Mouse (Mus musculus) neural tube, embryonic 11.5 days (tissue): ENCODE measurements around the gene Emx2. TPM values are rescaled to one million over a fixed set of nuclear protein-coding genes. Genes with fewer than 3 reads are reported as not detected.
A peak's percentile ranks its signal among the peaks of the same experiment; 100 is the strongest.

Experiments used
- ATAC-seq: fragments of 200-750 bp; cut with Nextera tagmentation; 2 replicates; pipeline ENCODE4 v1.8.0; 2017; ENCODE audit warnings: moderate number of reproducible peaks, mild to moderate bottlenecking, moderate TSS enrichment, moderate library complexity; ENCODE audit not compliant: insufficient read depth, low FRiP score, low TSS enrichment
- DNase-seq: peaks from one replicate; pipeline ENCODE4 v3.0.0-alpha.2; 2015; ENCODE audit warnings: low spot score
- H3K27ac ChIP-seq: fragments of 300-500 bp; sonication (generic); 2 replicates; pipeline ENCODE4 v1.5.1; 2014; ENCODE audit warnings: low read depth, mild to moderate bottlenecking, low read length
- H3K27me3 ChIP-seq: fragments of 300-500 bp; sonication (generic); 2 replicates; pipeline ENCODE4 v1.6.1; 2014; ENCODE audit warnings: mild to moderate bottlenecking, low read length, mixed read lengths; ENCODE audit not compliant: control insufficient read depth, insufficient read depth
- H3K36me3 ChIP-seq: fragments of 300-500 bp; sonication (generic); 2 replicates; pipeline ENCODE4 v1.6.1; 2014; ENCODE audit warnings: mild to moderate bottlenecking, low read length, moderate library complexity, mixed read lengths; ENCODE audit not compliant: control insufficient read depth, insufficient read depth
- H3K4me1 ChIP-seq: fragments of 300-500 bp; sonication (generic); 2 replicates; pipeline ENCODE4 v1.6.1; 2014; ENCODE audit warnings: low read length, mixed read lengths; ENCODE audit not compliant: control insufficient read depth, insufficient read depth
- H3K4me2 ChIP-seq: fragments of 300-500 bp; sonication (generic); 2 replicates; pipeline ENCODE4 v1.6.1; 2014; ENCODE audit warnings: low read depth, mild to moderate bottlenecking, moderate library complexity
- H3K4me3 ChIP-seq: fragments of 300-500 bp; sonication (generic); 2 replicates; pipeline ENCODE4 v1.5.1; 2014; ENCODE audit warnings: low read depth, low read length
- H3K9ac ChIP-seq: fragments of 300-500 bp; sonication (generic); 2 replicates; pipeline ENCODE4 v1.6.1; 2014; ENCODE audit warnings: mild to moderate bottlenecking, low read length
- H3K9me3 ChIP-seq: fragments of 300-500 bp; sonication (generic); 2 replicates; pipeline ENCODE4 v1.6.1; 2016; ENCODE audit warnings: low read length; ENCODE audit not compliant: control insufficient read depth
- WGBS: fragments of 180-500 bp; shearing (Covaris S2); extraction: QIAGEN DNeasy Blood & Tissue Kit; methylation state at CpG from one replicate; pipeline ENCODE4 v1.1.7; 2014; 5-methylcytosine and 5-hydroxymethylcytosine counted together
- polyA plus RNA-seq: library from polyadenylated mRNA; unstranded; fragments of >200 nt; fragmentation: Nextera tagmentation; extraction: Ambion mirVana; gene quantifications from 2 replicates; pipeline ENCODE4 v1.2.1, GENCODE M21; 2014

Gene Emx2
- polyA plus RNA-seq, 1 experiment from 2014 or later, result 1.7 TPM

- under 1% methylated on average over 31 of the region's 31 CpGs for WGBS
- no peak overlapping the region for H3K9ac ChIP-seq
- H3K4me3 ChIP-seq, result peak overlapping the region; percentile 15; the same call in 1 of the 2 replicates
Measured at GRCm38 (mm10) chr19:59451441-59451951, 6.7 kb upstream of the Emx2 start.

GRCm38 (mm10) chr19:59452321-59452720 lies 5.9 kb upstream of the Emx2 start:
- no peak overlapping the region for H3K4me3 ChIP-seq
- DNase-seq, result no peak
- H3K27ac ChIP-seq, result no peak overlapping the region
- H3K4me1 ChIP-seq, result no peaks in the 10 kb centered on the region
- peaks cover 94% of the 10 kb centered on the region for H3K27me3 ChIP-seq
- no peak overlapping the region for H3K9ac ChIP-seq
- no peaks in the 10 kb centered on the region for H3K9me3 ChIP-seq
- no peak for ATAC-seq
- 5% methylated on average over 4 of the region's 4 CpGs for WGBS
- no peaks in the 10 kb centered on the region for H3K36me3 ChIP-seq
- no peak overlapping the region for H3K4me2 ChIP-seq

More at GRCm38 (mm10) chr19:59451441-59451951, 6.7 kb upstream of the Emx2 start:
- no peaks in the 10 kb centered on the region for H3K36me3 ChIP-seq
- peak overlapping the region; percentile 15 for H3K4me2 ChIP-seq
- DNase-seq (peak; percentile 70), ATAC-seq (no peak)
- no peak overlapping the region for H3K27ac ChIP-seq
- no peaks in the 10 kb centered on the region for H3K4me1 ChIP-seq
- no peaks in the 10 kb centered on the region for H3K9me3 ChIP-seq
- H3K27me3 ChIP-seq, result peaks cover 89% of the 10 kb centered on the region

- ATAC-seq (no peak), DNase-seq (no peak)
- Histone ChIP-seq H3K27ac (no peak overlapping the region), H3K4me2 (no peak overlapping the region), H3K36me3 (no peaks in the 10 kb centered on the region), H3K27me3 (peaks cover 97% of the 10 kb centered on the region), H3K9ac (no peak overlapping the region), H3K4me3 (no peak overlapping the region), H3K9me3 (no peaks in the 10 kb centered on the region), H3K4me1 (peaks cover 4% of the 10 kb centered on the region; the same call in 1 of the 2 replicates)
- WGBS, result 6% methylated on average over 13 of the region's 13 CpGs
Measured at GRCm38 (mm10) chr19:59453591-59453990, 4.6 kb upstream of the Emx2 start.

GRCm38 (mm10) chr19:59454196-59454595 lies 4.0 kb upstream of the Emx2 start:
- Histone ChIP-seq H3K9ac (no peak overlapping the region), H3K4me3 (no peak overlapping the region), H3K27me3 (peaks cover 97% of the 10 kb centered on the region), H3K9me3 (no peaks in the 10 kb centered on the region), H3K27ac (no peak overlapping the region), H3K36me3 (no peaks in the 10 kb centered on the region), H3K4me1 (peaks cover 4% of the 10 kb centered on the region; the same call in 1 of the 2 replicates), H3K4me2 (no peak overlapping the region)
- DNase-seq (peak; percentile 89), ATAC-seq (no peak)
- WGBS, result under 1% methylated on average over 18 of the region's 18 CpGs

GRCm38 (mm10) chr19:59455671-59456070 lies 2.5 kb upstream of the Emx2 start:
- no peak for ATAC-seq
- WGBS, result 5% methylated on average over 7 of the region's 7 CpGs
- no peak overlapping the region for H3K27ac ChIP-seq

GRCm38 (mm10) chr19:59457011-59457945 lies 894 bp upstream of the Emx2 start:
- H3K27me3 ChIP-seq, result peaks cover 96% of the 10 kb centered on the region
- no peak overlapping the region for H3K27ac ChIP-seq
- H3K4me3 ChIP-seq, result peak overlapping the region; percentile 28
- WGBS, result 1% methylated on average over 23 of the region's 23 CpGs
- no peak for ATAC-seq
- no peak overlapping the region for H3K9ac ChIP-seq
- H3K9me3 ChIP-seq, result no peaks in the 10 kb centered on the region
- peak overlapping the region; percentile 33 for H3K4me2 ChIP-seq
- peaks cover 4% of the 10 kb centered on the region; the same call in 1 of the 2 replicates for H3K4me1 ChIP-seq
- no peaks in the 10 kb centered on the region for H3K36me3 ChIP-seq
- DNase-seq, result peak; percentile 60

More at GRCm38 (mm10) chr19:59455671-59456070, 2.5 kb upstream of the Emx2 start:
- Histone ChIP-seq H3K9ac (no peak overlapping the region), H3K4me3 (no peak overlapping the region), H3K4me2 (no peak overlapping the region), H3K4me1 (peaks cover 4% of the 10 kb centered on the region; the same call in 1 of the 2 replicates), H3K9me3 (no peaks in the 10 kb centered on the region), H3K27me3 (peaks cover 95% of the 10 kb centered on the region), H3K36me3 (no peaks in the 10 kb centered on the region)
- DNase-seq, result peak; percentile 32

- H3K9ac ChIP-seq, result no peak overlapping the region
- H3K4me2 ChIP-seq, result peak overlapping the region; percentile 33
- peaks cover 96% of the 10 kb centered on the region for H3K27me3 ChIP-seq
- DNase-seq (no peak), ATAC-seq (no peak)
- WGBS, result under 1% methylated on average over 15 of the region's 15 CpGs
- H3K4me1 ChIP-seq, result peaks cover 4% of the 10 kb centered on the region; the same call in 1 of the 2 replicates
- H3K4me3 ChIP-seq, result peak overlapping the region; percentile 28
- H3K36me3 ChIP-seq, result no peaks in the 10 kb centered on the region
- H3K27ac ChIP-seq, result no peak overlapping the region
- no peaks in the 10 kb centered on the region for H3K9me3 ChIP-seq
Measured at GRCm38 (mm10) chr19:59458743-59459135, 567 bp downstream of the Emx2 start.

- DNase-seq (peak; percentile 76), ATAC-seq (0 out of 2 replicates have a peak, but pooled peaks have one; percentile 19)
- Histone ChIP-seq H3K27ac (no peak overlapping the region), H3K36me3 (no peaks in the 10 kb centered on the region), H3K9me3 (no peaks in the 10 kb centered on the region), H3K4me2 (peak overlapping the region; percentile 33), H3K4me1 (peaks cover 4% of the 10 kb centered on the region; the same call in 1 of the 2 replicates), H3K4me3 (peak overlapping the region; percentile 28), H3K27me3 (peaks cover 96% of the 10 kb centered on the region), H3K9ac (no peak overlapping the region)
- WGBS, result under 1% methylated on average over 68 of the region's 75 CpGs
Measured at GRCm38 (mm10) chr19:59459158-59459781, 1.1 kb downstream of the Emx2 start.
